Mouse (Mus musculus) cerebellum, postnatal 25 days (tissue): ENCODE data around the gene Gm20865.
"Not testable (repeated sequence)": the region's sequence is repeated elsewhere in the genome, so short reads cannot be mapped to it uniquely, and the experiment has no call there.

Experiments
- DNase-seq, 2 experiments: peaks; one replicate each; pipeline ENCODE4 v3.0.0; 2021; ENCODE audit warnings: mixed read lengths in 2 of 2

Gene Gm20865

GRCm38 (mm10) chrY:21241275-21241674 is at the start of gene Gm20865:
Gene Gm20865, plus strand, starts transcription at chrY:21241575.
- not testable (repeated sequence) for DNase-seq
